Mouse (Mus musculus) olfactory bulb, adult 2 months (tissue): Measurements from ENCODE around the gene Fbxo17.

Experiments used
- CTCF ChIP-seq: fragments of 200-500 bp; IDR thresholded peaks from 2 replicates; pipeline ENCODE4 v1.5.1; 2012; ENCODE audit warnings: low read depth, mild to moderate bottlenecking, low read length, moderate library complexity; ENCODE audit not compliant: insufficient read depth
- POLR2A ChIP-seq: fragments of 200-500 bp; IDR thresholded peaks from 2 replicates; pipeline ENCODE4 v1.6.1; 2012; ENCODE audit warnings: mild to moderate bottlenecking, low read depth, low read length, moderate library complexity; ENCODE audit not compliant: insufficient read depth

- TF ChIP-seq CTCF (no peak), POLR2A (no peak)
Observed at GRCm38 (mm10) chr7:28781261-28781663, 64.7 kb downstream of the Fbxo17 start.
